Mouse (Mus musculus) lung, postnatal 0 days (tissue): ENCODE data around the gene Ctnna3.
A peak's percentile ranks its signal among the peaks of the same experiment; 100 is the strongest.

Source experiments
- CTCF ChIP-seq: IDR thresholded peaks from 2 replicates; pipeline ENCODE4 v1.5.1; 2016; ENCODE audit warnings: antibody characterized with exemption, mild to moderate bottlenecking
- EP300 ChIP-seq: IDR thresholded peaks from 2 replicates; pipeline ENCODE4 v1.6.1; 2016; ENCODE audit warnings: antibody characterized with exemption, mild to moderate bottlenecking, control low read depth

- TF ChIP-seq CTCF: no peak
- 0 out of 2 replicates have a peak, but pooled peaks have one; percentile 39 for TF ChIP-seq EP300
Measured at GRCm38 (mm10) chr10:63880462-63880903, 450.6 kb downstream of the Ctnna3 start.
